Mouse (Mus musculus) testis, adult 2 months (tissue): ENCODE results near the gene Col4a1. TPM values are rescaled to one million over a fixed set of nuclear protein-coding genes. Genes with fewer than 3 reads are reported as not detected.

ENCODE experiments used
- H3K27ac ChIP-seq: fragments of 200-500 bp; 2 replicates; pipeline ENCODE4 v1.5.1; 2012; ENCODE audit warnings: low read depth, low read length; ENCODE audit not compliant: control insufficient read depth, insufficient read depth
- H3K27me3 ChIP-seq: fragments of 200-500 bp; 2 replicates; pipeline ENCODE4 v1.6.1; 2012; ENCODE audit warnings: mild to moderate bottlenecking, low read length, moderate library complexity; ENCODE audit not compliant: control insufficient read depth, insufficient read depth
- H3K36me3 ChIP-seq: fragments of 200-500 bp; 2 replicates; pipeline ENCODE4 v1.6.1; 2012; ENCODE audit warnings: mild to moderate bottlenecking, low read length; ENCODE audit not compliant: control insufficient read depth, insufficient read depth
- H3K4me1 ChIP-seq: fragments of 200-500 bp; 2 replicates; pipeline ENCODE4 v1.6.1; 2012; ENCODE audit warnings: low read length; ENCODE audit not compliant: control insufficient read depth, insufficient read depth
- H3K4me3 ChIP-seq: fragments of 200-500 bp; 2 replicates; pipeline ENCODE4 v1.5.1; 2012; ENCODE audit warnings: low read depth, mild to moderate bottlenecking, low read length, moderate library complexity, mixed read lengths; ENCODE audit not compliant: control insufficient read depth
- CTCF ChIP-seq: fragments of 200-500 bp; IDR thresholded peaks from 2 replicates; pipeline ENCODE4 v1.5.1; 2012; ENCODE audit warnings: low read depth, mild to moderate bottlenecking, inconsistent platforms, low read length, moderate library complexity; ENCODE audit not compliant: control insufficient read depth, insufficient read depth, insufficient replicate concordance
- POLR2A ChIP-seq: fragments of 200-500 bp; IDR thresholded peaks from 2 replicates; pipeline ENCODE4 v1.6.1; 2012; ENCODE audit warnings: low read depth, mild to moderate bottlenecking, inconsistent platforms, low read length, moderate library complexity; ENCODE audit not compliant: control insufficient read depth
- polyA plus RNA-seq: library from polyadenylated mRNA; depleted of rRNA; stranded (reverse); fragments of >200 nt; gene quantifications from 2 replicates; pipeline ENCODE4 v1.2.3, GENCODE M21; 2012

The Col4a1 gene
- polyA plus RNA-seq, 1 experiment: 18.8 TPM

GRCm38 (mm10) chr8:11274415-11274814 is 38.2 kb downstream of the Col4a1 start:
- H3K27me3 ChIP-seq: no peaks in the 10 kb centered on the region
- no peaks in the 10 kb centered on the region for H3K36me3 ChIP-seq
- H3K4me1 ChIP-seq: peaks cover 3% of the 10 kb centered on the region
- TF ChIP-seq POLR2A (no peak), CTCF (no peak)
- H3K4me3 ChIP-seq: no peak overlapping the region
- no peak overlapping the region for H3K27ac ChIP-seq

DNA sequence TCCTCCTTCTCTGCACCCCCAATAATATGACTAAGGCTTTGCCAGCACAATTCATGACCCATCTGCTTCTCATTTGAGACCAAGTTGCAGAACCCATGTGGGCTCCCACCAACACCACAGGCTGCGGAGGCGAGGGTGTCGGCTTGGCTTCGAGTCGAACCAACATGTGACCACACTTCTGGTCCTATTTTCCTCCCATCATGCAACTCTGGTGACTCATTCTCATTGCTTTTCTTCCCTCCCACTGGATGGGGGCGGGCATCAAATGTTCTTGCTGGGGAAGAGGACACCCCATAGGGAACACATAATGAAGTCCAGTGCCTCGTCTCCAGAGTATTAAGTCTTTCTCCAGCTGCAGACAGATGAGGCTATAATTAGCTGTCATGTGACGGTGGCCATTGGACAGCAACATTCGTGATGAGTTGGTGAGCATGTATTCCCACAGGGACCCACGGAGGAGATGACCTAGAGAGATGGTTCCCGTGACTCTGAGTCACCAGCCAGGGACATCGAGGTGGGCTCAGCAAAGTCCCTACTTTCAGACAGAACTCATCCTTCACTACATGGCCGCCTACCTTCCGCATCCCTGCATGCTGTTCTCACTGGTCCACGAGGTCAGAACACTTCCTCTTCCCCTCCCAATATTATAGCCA is 39.0 kb downstream of the Col4a1 start:
- Histone ChIP-seq H3K27me3 (no peaks in the 10 kb centered on the region), H3K36me3 (no peaks in the 10 kb centered on the region), H3K4me3 (no peak overlapping the region), H3K4me1 (peaks cover 8% of the 10 kb centered on the region), H3K27ac (no peak overlapping the region)
- TF ChIP-seq POLR2A: no peak
- no peak for TF ChIP-seq CTCF

- Histone ChIP-seq H3K27ac (no peak overlapping the region), H3K4me3 (no peak overlapping the region), H3K36me3 (no peaks in the 10 kb centered on the region), H3K4me1 (peaks cover 8% of the 10 kb centered on the region), H3K27me3 (no peaks in the 10 kb centered on the region)
- no peak for TF ChIP-seq CTCF
- no peak for TF ChIP-seq POLR2A
These were observed 40.4 kb downstream of the Col4a1 start for GRCm38 (mm10) chr8:11272205-11272604.

- Histone ChIP-seq H3K27me3 (no peaks in the 10 kb centered on the region), H3K4me1 (peaks cover 8% of the 10 kb centered on the region), H3K27ac (no peak overlapping the region), H3K4me3 (no peak overlapping the region), H3K36me3 (no peaks in the 10 kb centered on the region)
- TF ChIP-seq POLR2A (no peak), CTCF (no peak)
These were observed 41.8 kb downstream of the Col4a1 start for GRCm38 (mm10) chr8:11270826-11271225.

- no peak for TF ChIP-seq POLR2A
- TF ChIP-seq CTCF: no peak
- Histone ChIP-seq H3K27ac (no peak overlapping the region), H3K4me1 (peaks cover 8% of the 10 kb centered on the region), H3K36me3 (no peaks in the 10 kb centered on the region), H3K4me3 (no peak overlapping the region), H3K27me3 (no peaks in the 10 kb centered on the region)
These were observed 43.9 kb downstream of the Col4a1 start for GRCm38 (mm10) chr8:11268753-11269152.

GRCm38 (mm10) chr8:11266471-11266870 is 46.2 kb downstream of the Col4a1 start:
- no peaks in the 10 kb centered on the region for H3K27me3 ChIP-seq
- H3K4me3 ChIP-seq: no peak overlapping the region
- H3K27ac ChIP-seq: no peak overlapping the region
- peaks cover 8% of the 10 kb centered on the region for H3K4me1 ChIP-seq
- TF ChIP-seq CTCF (no peak), POLR2A (no peak)
- no peaks in the 10 kb centered on the region for H3K36me3 ChIP-seq

- peaks cover 8% of the 10 kb centered on the region for H3K4me1 ChIP-seq
These were observed 46.7 kb downstream of the Col4a1 start for GRCm38 (mm10) chr8:11265971-11266370.

More at GRCm38 (mm10) chr8:11265971-11266370, 46.7 kb downstream of the Col4a1 start:
- TF ChIP-seq CTCF (no peak), POLR2A (no peak)
- Histone ChIP-seq H3K27me3 (no peaks in the 10 kb centered on the region), H3K36me3 (no peaks in the 10 kb centered on the region), H3K4me3 (no peak overlapping the region), H3K27ac (no peak overlapping the region)
